In the genomic region with DNA sequence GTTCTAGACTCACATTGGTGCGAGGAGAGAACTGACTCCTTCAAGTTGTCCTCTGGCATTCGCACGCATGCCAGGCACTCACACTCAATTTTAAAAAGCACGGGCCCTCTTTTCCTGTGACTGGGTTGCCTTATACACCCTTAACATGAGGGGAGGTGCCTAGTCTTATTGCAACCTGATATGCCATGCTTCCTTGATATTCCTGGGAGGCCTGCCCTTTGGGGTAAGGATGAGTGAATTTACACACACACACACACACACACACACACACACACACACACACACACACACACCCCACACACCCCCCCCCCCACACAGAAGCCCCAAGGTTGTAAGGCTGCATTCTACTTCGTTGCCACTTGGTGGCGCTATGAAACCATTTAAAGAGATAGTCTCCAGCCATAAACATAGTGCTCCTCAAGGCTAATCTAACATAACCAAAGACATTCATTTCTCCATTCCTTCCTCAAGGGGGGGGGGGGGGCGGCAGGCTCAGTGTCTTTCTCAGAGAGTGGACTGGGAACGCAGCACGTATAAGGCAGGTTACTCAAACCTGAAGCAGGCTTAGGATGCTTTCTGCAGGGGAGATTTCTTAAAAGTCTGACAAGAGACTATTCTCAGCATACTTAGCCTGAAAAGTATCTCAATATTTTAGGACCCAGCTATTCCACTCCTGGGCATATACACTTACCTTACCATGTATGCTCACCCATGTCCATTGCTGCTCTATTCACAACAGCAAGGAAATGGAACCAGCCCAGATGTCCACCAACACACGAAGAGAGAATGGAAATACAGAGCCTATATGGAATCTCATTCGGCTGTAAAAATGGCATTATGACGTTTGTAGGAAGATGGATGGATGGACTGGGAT, we compare ENCODE assay signal across 8 mouse cellular contexts.
DNase-seq lines count a peak whose midpoint lies in the region; ATAC-seq and TF ChIP-seq lines count a peak whose summit lies in the region.

No protein-coding gene starts in this region.

- 46% methylated on average over 12 of the region's 12 CpGs for WGBS in midbrain, embryonic 13.5 days

- H3K27me3 ChIP-seq in G1E (ENCODE audit: insufficient read depth, low read length), result no peaks in the 10 kb centered on the region
- no peaks in the 10 kb centered on the region for H3K27me3 ChIP-seq in midbrain, embryonic 13.5 days

- H3K4me3 ChIP-seq in G1E (ENCODE audit: low read depth, low read length), result no peak overlapping the region
- H3K4me3 ChIP-seq in midbrain, embryonic 13.5 days (replicated peaks), result no peak overlapping the region

- no peak overlapping the region for H3K27ac ChIP-seq in midbrain, embryonic 13.5 days

- H3K36me3 ChIP-seq in G1E (replicated peaks), result no peaks in the 10 kb centered on the region
- H3K36me3 ChIP-seq in midbrain, embryonic 13.5 days, result 0 out of 2 replicates have a peak, but pooled peaks cover 2% of the 10 kb centered on the region

- no peaks in the 10 kb centered on the region for H3K4me1 ChIP-seq in G1E (ENCODE audit: insufficient read depth, low read depth, low read length)
- H3K4me1 ChIP-seq in midbrain, embryonic 13.5 days (replicated peaks), result 0 out of 2 replicates have a peak, but pooled peaks cover 2% of the 10 kb centered on the region

- DNase-seq in kidney, adult 18-20 months, result peak; percentile 51
- DNase-seq in kidney, adult 11 months, result no peak
- DNase-seq in G1E (ENCODE audit: low spot score), result peak; percentile 32
- peak; percentile 58 to 66 for DNase-seq in heart, postnatal 10 days
- DNase-seq in kidney, postnatal 4 days, result peak; percentile 49 to 68
- DNase-seq in thymus, postnatal 0 days (ENCODE audit: low spot score), result peak; percentile 61

- no peak overlapping the region for H3K4me2 ChIP-seq in midbrain, embryonic 13.5 days (replicated peaks)

- no peak for TF ChIP-seq CTCF in G1E (IDR thresholded peaks at IDR 0.05; ENCODE audit: low read depth, low read length)

- H3K9ac ChIP-seq in midbrain, embryonic 13.5 days (replicated peaks), result no peak overlapping the region

- H3K9me3 ChIP-seq in G1E (replicated peaks), result no peaks in the 10 kb centered on the region
- no peaks in the 10 kb centered on the region for H3K9me3 ChIP-seq in midbrain, embryonic 13.5 days

- intact Hi-C loops in heart, postnatal 10 days (cut with DNase I), result loop anchor here (1.0 kb wide), 2 partner anchors 199 to 235 kb away; partner anchors contain the start of gene Mob3b

- no peak for ATAC-seq in G1E (ENCODE audit: extremely low read depth, insufficient number of reproducible peaks, low FRiP score, poor library complexity, severe bottlenecking)
- peak; percentile 96 for ATAC-seq in common myeloid progenitor, adult 5-6 weeks (replicated peaks; ENCODE audit: low read depth, poor library complexity, severe bottlenecking)
- peak; percentile 84 for ATAC-seq in midbrain, embryonic 13.5 days
